Mouse (Mus musculus): ENCODE results near the gene Cul1. TPM values are rescaled to one million over a fixed set of nuclear protein-coding genes. Genes with fewer than 3 reads are reported as not detected.
"Not testable (repeated sequence)": the region's sequence is repeated elsewhere in the genome, so short reads cannot be mapped to it uniquely, and the experiment has no call there.

Gene Cul1
- polyA plus RNA-seq (2016; fragmentation: Nextera tagmentation; extraction: Ambion mirVana): 161 and 166 TPM in 2 replicates

DNA sequence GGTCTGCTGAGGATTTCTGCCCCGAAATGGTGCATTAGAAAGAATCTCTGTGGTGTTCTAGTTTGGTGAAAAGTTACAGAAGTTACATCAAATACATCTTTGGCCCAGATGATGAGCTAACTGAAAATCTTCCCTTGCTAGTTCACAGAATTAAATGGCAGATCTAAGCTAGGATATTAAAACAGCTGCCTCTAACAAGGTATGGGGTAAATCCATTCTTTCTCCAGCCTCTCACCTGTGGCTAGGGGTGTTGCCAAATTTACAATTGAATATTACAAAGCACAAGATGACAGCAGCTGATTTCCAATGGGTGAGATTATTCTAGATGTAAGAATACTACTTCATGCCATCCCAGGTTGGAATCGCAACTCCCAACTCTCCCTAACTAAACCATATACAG, at the start of gene Cul1:
TSS of gene Cul1 (plus strand) at position 301 of the 400 bp plus-strand sequence.
- Histone ChIP-seq H3K4me1 (peaks cover 13% of the 10 kb centered on the region), H3K27me3 (ENCODE audit: low read depth, poor library complexity, severe bottlenecking) (no peaks in the 10 kb centered on the region), H3K36me3 (no peaks in the 10 kb centered on the region), H3K4me3 (peak within 1 kb of the TSS; percentile 91), H3K9me3 (replicated peaks) (no peaks in the 10 kb centered on the region), H3K27ac (peak within 1 kb of the TSS; percentile 99)
- WGBS: 43% methylated on average over 2 of the region's 2 CpGs
- DNase-seq (ENCODE audit: low spot score): no peak

- Histone ChIP-seq H3K4me3 (no peak overlapping the region), H3K9me3 (replicated peaks) (no peaks in the 10 kb centered on the region), H3K27me3 (ENCODE audit: low read depth, poor library complexity, severe bottlenecking) (no peaks in the 10 kb centered on the region), H3K4me1 (no peaks in the 10 kb centered on the region), H3K36me3 (no peaks in the 10 kb centered on the region), H3K27ac (no peak overlapping the region)
- no peak for DNase-seq (ENCODE audit: low spot score)
- WGBS: 91% methylated on average over 11 of the region's 11 CpGs
Observed at GRCm38 (mm10) chr6:47404419-47405382, 48.5 kb upstream of the Cul1 start.

- no peaks in the 10 kb centered on the region for H3K9me3 ChIP-seq (replicated peaks)
- WGBS: 39% methylated on average over 4 of the region's 4 CpGs
- DNase-seq (ENCODE audit: low spot score): no peak
- no peak overlapping the region for H3K27ac ChIP-seq
- H3K4me1 ChIP-seq: 0 out of 2 replicates have a peak, but pooled peaks cover 6% of the 10 kb centered on the region
- H3K36me3 ChIP-seq: no peaks in the 10 kb centered on the region
- H3K4me3 ChIP-seq: no peak overlapping the region
- no peaks in the 10 kb centered on the region for H3K27me3 ChIP-seq (ENCODE audit: low read depth, poor library complexity, severe bottlenecking)
Observed at GRCm38 (mm10) chr6:47412886-47413606, 40.2 kb upstream of the Cul1 start.

DNA sequence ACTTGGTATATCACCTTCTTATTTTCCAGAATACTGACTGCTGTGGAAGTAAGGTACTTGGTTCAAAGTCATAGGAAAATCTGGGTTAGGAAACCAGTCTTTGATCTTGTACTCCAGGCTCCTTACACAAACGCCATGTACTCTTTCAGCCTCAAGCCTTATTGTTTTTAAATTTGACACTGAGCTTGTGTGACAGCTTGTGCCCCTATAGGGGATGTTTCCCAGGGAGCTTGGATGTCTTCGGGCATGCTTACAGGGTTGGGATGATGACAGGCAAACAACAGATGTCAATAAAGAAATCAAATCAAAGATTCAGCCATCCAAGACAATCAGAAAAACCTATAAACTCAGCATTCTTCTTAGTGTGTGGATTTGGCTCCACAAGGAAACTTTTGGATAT, 39.5 kb upstream of the Cul1 start:
- Histone ChIP-seq H3K4me1 (0 out of 2 replicates have a peak, but pooled peaks cover 6% of the 10 kb centered on the region), H3K9me3 (replicated peaks) (no peaks in the 10 kb centered on the region), H3K4me3 (no peak overlapping the region), H3K36me3 (no peaks in the 10 kb centered on the region), H3K27ac (no peak overlapping the region), H3K27me3 (ENCODE audit: low read depth, poor library complexity, severe bottlenecking) (no peaks in the 10 kb centered on the region)
- 63% methylated on average over 2 of the region's 2 CpGs for WGBS
- no peak for DNase-seq (ENCODE audit: low spot score)

DNA sequence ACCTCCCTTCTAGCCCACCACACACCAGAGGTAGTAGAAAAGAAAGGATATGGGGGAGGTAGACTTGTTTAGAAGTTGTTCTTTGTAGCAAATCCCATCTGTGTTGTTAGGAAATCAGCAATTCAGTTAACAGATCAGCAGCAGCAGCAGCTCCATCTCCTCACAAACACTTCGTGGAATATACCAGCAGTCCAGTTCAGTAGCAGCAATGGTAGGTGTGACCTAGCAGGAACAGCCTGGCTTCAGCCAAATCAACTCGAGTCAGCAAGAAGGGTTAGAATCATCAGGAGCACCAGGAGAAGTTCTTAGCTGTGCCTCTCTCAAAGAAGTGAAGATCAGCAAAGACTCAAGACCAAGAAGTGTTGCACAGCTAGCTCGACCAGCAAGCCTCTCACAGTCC, 34.5 kb upstream of the Cul1 start:
- Histone ChIP-seq H3K9me3 (replicated peaks) (no peaks in the 10 kb centered on the region), H3K36me3 (no peaks in the 10 kb centered on the region), H3K4me3 (no peak overlapping the region), H3K27me3 (ENCODE audit: low read depth, poor library complexity, severe bottlenecking) (no peaks in the 10 kb centered on the region), H3K27ac (no peak overlapping the region), H3K4me1 (0 out of 2 replicates have a peak, but pooled peaks cover 2% of the 10 kb centered on the region)
- no peak for DNase-seq (ENCODE audit: low spot score)
- WGBS: 78% methylated on average over 3 of the region's 3 CpGs

DNA sequence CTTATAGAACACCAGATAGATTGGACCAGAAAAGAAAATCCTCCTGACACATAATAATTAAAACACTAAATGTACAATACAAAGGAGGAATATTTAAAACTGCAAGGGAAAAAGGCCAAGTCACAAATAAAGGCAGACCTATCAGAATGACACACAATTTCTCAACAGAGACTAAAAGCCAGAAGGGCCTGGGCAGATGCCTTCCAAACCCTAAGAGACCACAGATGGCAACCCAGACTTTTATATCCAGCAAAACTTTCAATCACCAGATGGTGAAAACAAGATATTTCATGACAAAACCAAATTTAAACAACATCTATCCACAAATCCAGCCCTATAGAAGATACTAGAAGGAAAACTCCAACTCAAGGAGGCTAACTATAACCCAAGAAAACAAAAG, 33.0 kb upstream of the Cul1 start:
- H3K9me3 ChIP-seq (replicated peaks): no peaks in the 10 kb centered on the region
- H3K4me1 ChIP-seq: no peaks in the 10 kb centered on the region

GRCm38 (mm10) chr6:47421221-47421620, 32.0 kb upstream of the Cul1 start:
- Histone ChIP-seq H3K27me3 (ENCODE audit: low read depth, poor library complexity, severe bottlenecking) (no peaks in the 10 kb centered on the region), H3K4me1 (no peaks in the 10 kb centered on the region), H3K4me3 (no peak overlapping the region), H3K27ac (no peak overlapping the region), H3K9me3 (replicated peaks) (no peaks in the 10 kb centered on the region), H3K36me3 (no peaks in the 10 kb centered on the region)
- DNase-seq (ENCODE audit: low spot score): no peak
- WGBS: 94% methylated on average over 1 of the region's 1 CpGs

More for the DNA sequence above, 33.0 kb upstream of the Cul1 start:
- Histone ChIP-seq H3K36me3 (no peaks in the 10 kb centered on the region), H3K4me3 (no peak overlapping the region), H3K27ac (no peak overlapping the region), H3K27me3 (ENCODE audit: low read depth, poor library complexity, severe bottlenecking) (no peaks in the 10 kb centered on the region)
- DNase-seq (ENCODE audit: low spot score): no peak

DNA sequence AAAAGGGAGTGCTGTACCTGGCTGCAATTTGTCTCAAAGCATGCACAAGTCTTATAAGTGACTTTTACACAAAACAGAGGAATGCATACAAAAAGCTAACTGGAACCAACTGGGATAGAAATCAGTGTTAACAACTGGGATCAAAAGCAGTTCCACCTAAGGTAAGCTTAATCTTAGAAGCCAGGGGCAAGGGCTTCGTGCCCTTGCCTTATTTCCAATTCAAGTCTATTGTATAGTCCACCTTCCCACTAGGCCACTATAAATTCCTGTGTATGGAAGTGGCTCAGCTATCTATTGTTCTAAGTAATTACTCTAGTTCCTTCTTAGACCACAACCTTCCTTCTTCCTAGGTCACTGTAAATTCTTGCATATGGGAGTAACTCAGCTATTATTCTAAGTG, 27.1 kb upstream of the Cul1 start:
- no peaks in the 10 kb centered on the region for H3K36me3 ChIP-seq
- H3K27ac ChIP-seq: no peak overlapping the region
- no peaks in the 10 kb centered on the region for H3K27me3 ChIP-seq (ENCODE audit: low read depth, poor library complexity, severe bottlenecking)
- H3K4me1 ChIP-seq: no peaks in the 10 kb centered on the region
- 87% methylated on average over 1 of the region's 1 CpGs for WGBS
- no peaks in the 10 kb centered on the region for H3K9me3 ChIP-seq (replicated peaks)
- no peak for DNase-seq (ENCODE audit: low spot score)
- H3K4me3 ChIP-seq: no peak overlapping the region

DNA sequence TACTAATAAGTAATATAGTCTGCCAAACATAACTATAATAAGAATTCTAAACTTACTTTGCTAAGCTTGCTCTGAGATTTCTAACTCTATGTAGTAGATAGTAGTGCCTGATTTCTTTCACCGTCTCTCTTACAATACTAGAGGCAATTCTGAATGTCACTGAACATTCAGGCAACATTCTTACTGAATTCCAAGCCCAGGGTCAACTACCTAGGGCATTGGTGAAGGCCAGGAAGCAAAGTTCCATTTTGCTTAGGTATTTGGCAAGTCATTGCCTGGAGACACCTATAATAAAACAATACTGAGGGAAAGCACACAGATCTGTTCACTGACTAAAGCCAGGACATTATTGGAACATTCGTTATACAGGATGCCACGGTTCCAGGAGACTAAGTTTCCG, 26.6 kb upstream of the Cul1 start:
- H3K36me3 ChIP-seq; DNase-seq (ENCODE audit: low spot score); H3K9me3 ChIP-seq (replicated peaks); H3K27me3 ChIP-seq (ENCODE audit: low read depth, poor library complexity, severe bottlenecking); H3K27ac ChIP-seq; H3K4me3 ChIP-seq; H3K4me1 ChIP-seq: not testable (repeated sequence)
- 87% methylated on average over 4 of the region's 4 CpGs for WGBS

DNA sequence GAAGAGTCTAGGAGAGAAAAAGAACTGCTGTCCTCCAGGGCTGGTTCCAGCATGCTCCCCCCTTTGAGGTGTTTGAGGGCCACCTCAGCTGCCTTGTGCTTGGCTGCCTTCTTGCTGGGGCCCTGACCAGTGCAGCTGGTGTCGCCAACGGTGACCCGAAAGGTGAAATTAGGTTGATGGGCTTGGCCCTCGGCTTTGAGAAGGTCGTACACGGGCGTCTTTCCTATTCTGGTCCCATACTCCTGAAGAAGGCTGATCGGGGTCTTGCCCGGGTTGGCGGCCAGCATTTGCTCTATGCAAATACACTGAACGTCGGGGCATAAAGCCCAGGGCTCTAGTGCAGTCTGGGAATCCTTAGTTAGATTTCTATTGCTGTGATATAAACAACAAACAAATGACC, 20.4 kb upstream of the Cul1 start:
- H3K4me3 ChIP-seq: not testable (repeated sequence)
- whole genome bisulfite sequencing: 95% methylated on average over 12 of the region's 12 CpGs

GRCm38 (mm10) chr6:47440080-47440479, 13.1 kb upstream of the Cul1 start:
- no peaks in the 10 kb centered on the region for H3K9me3 ChIP-seq (replicated peaks)
- no peaks in the 10 kb centered on the region for H3K36me3 ChIP-seq
- no peaks in the 10 kb centered on the region for H3K4me1 ChIP-seq
- H3K27ac ChIP-seq: no peak overlapping the region
- no peak for DNase-seq (ENCODE audit: low spot score)
- 83% methylated on average over 2 of the region's 2 CpGs for WGBS
- H3K27me3 ChIP-seq (ENCODE audit: low read depth, poor library complexity, severe bottlenecking): no peaks in the 10 kb centered on the region
- no peak overlapping the region for H3K4me3 ChIP-seq

More for the DNA sequence above, 20.4 kb upstream of the Cul1 start:
- not testable (repeated sequence) for H3K36me3 ChIP-seq; DNase-seq (ENCODE audit: low spot score); H3K4me1 ChIP-seq; H3K27me3 ChIP-seq (ENCODE audit: low read depth, poor library complexity, severe bottlenecking); H3K27ac ChIP-seq; H3K9me3 ChIP-seq (replicated peaks)

- no peak overlapping the region for H3K4me3 ChIP-seq
- H3K4me1 ChIP-seq: no peaks in the 10 kb centered on the region
- no peaks in the 10 kb centered on the region for H3K36me3 ChIP-seq
- no peaks in the 10 kb centered on the region for H3K27me3 ChIP-seq (ENCODE audit: low read depth, poor library complexity, severe bottlenecking)
- no peaks in the 10 kb centered on the region for H3K9me3 ChIP-seq (replicated peaks)
- no peak overlapping the region for H3K27ac ChIP-seq
- 90% methylated on average over 1 of the region's 1 CpGs for WGBS
- DNase-seq (ENCODE audit: low spot score): no peak
Observed at GRCm38 (mm10) chr6:47447658-47448057, 5.5 kb upstream of the Cul1 start.

GRCm38 (mm10) chr6:47453522-47454130, 428 bp downstream of the Cul1 start:
- Histone ChIP-seq H3K27ac (peak overlapping the region; percentile 99), H3K9me3 (replicated peaks) (no peaks in the 10 kb centered on the region), H3K36me3 (no peaks in the 10 kb centered on the region), H3K27me3 (ENCODE audit: low read depth, poor library complexity, severe bottlenecking) (no peaks in the 10 kb centered on the region), H3K4me3 (peak overlapping the region; percentile 91), H3K4me1 (peaks cover 13% of the 10 kb centered on the region)
- WGBS: under 1% methylated on average over 42 of the region's 42 CpGs
- DNase-seq (ENCODE audit: low spot score): peak; percentile 87
